Mouse (Mus musculus) kidney, embryonic 14.5 days (tissue): ENCODE results near the gene Ttc7. TPM values are rescaled to one million over a fixed set of nuclear protein-coding genes. Genes with fewer than 3 reads are reported as not detected.

Experiments
- ATAC-seq: fragments of 200-750 bp; cut with Nextera tagmentation; 2 replicates; pipeline ENCODE4 v1.8.0; 2017; ENCODE audit warnings: moderate number of reproducible peaks, mild to moderate bottlenecking, moderate TSS enrichment, moderate library complexity; ENCODE audit not compliant: low FRiP score, low TSS enrichment
- H3K27ac ChIP-seq: fragments of 300-500 bp; sonication (generic); 2 replicates; pipeline ENCODE4 v1.5.1; 2014; ENCODE audit warnings: low read depth, mild to moderate bottlenecking, low read length, moderate library complexity, mixed read lengths
- H3K27me3 ChIP-seq: fragments of 300-500 bp; sonication (generic); 2 replicates; pipeline ENCODE4 v1.6.1; 2014; ENCODE audit warnings: mild to moderate bottlenecking, low read length; ENCODE audit not compliant: control insufficient read depth, insufficient read depth
- H3K36me3 ChIP-seq: fragments of 300-500 bp; sonication (generic); 2 replicates; pipeline ENCODE4 v1.6.1; 2014; ENCODE audit warnings: low read length, mixed read lengths; ENCODE audit not compliant: control insufficient read depth, insufficient read depth
- H3K4me1 ChIP-seq: fragments of 300-500 bp; sonication (generic); 2 replicates; pipeline ENCODE4 v1.6.1; 2014; ENCODE audit warnings: low read length, mixed read lengths; ENCODE audit not compliant: control insufficient read depth, insufficient read depth
- H3K4me2 ChIP-seq: fragments of 300-500 bp; sonication (generic); replicated peaks from 2 replicates; pipeline ENCODE4 v1.6.1; 2014; ENCODE audit warnings: low read depth, mild to moderate bottlenecking, low read length
- H3K4me3 ChIP-seq: fragments of 300-500 bp; sonication (generic); 2 replicates; pipeline ENCODE4 v1.5.1; 2014; ENCODE audit warnings: mild to moderate bottlenecking, low read length
- H3K9ac ChIP-seq: fragments of 300-500 bp; sonication (generic); 2 replicates; pipeline ENCODE4 v1.6.1; 2014; ENCODE audit warnings: low read depth, mild to moderate bottlenecking, low read length, moderate library complexity
- H3K9me3 ChIP-seq: fragments of 300-500 bp; sonication (generic); 2 replicates; pipeline ENCODE4 v1.6.1; 2016; ENCODE audit warnings: low read length; ENCODE audit not compliant: control insufficient read depth
- WGBS: fragments of 180-500 bp; shearing (Covaris S2); extraction: QIAGEN DNeasy Blood & Tissue Kit; methylation state at CpG from one replicate; pipeline ENCODE4 v1.1.7; 2014; 5-methylcytosine and 5-hydroxymethylcytosine counted together
- polyA plus RNA-seq: library from polyadenylated mRNA; unstranded; fragments of >200 nt; fragmentation: Nextera tagmentation; extraction: Ambion mirVana; gene quantifications from 2 replicates; pipeline ENCODE4 v1.2.1, GENCODE M21; 2014

Gene Ttc7
- polyA plus RNA-seq, 1 experiment from 2014 or later, result 4.0 TPM

- peak overlapping the region; percentile 99 for H3K4me2 ChIP-seq
- no peaks in the 10 kb centered on the region for H3K9me3 ChIP-seq
- no peak overlapping the region for H3K27ac ChIP-seq
- H3K36me3 ChIP-seq, result no peaks in the 10 kb centered on the region
- H3K9ac ChIP-seq, result peak overlapping the region; percentile 78; the same call in 1 of the 2 replicates
- peak overlapping the region; percentile 76 for H3K4me3 ChIP-seq
- WGBS, result 6% methylated on average over 21 of the region's 21 CpGs
- peaks cover 8% of the 10 kb centered on the region for H3K27me3 ChIP-seq
- ATAC-seq, result no peak
- H3K4me1 ChIP-seq, result peaks cover 6% of the 10 kb centered on the region; the same call in 1 of the 2 replicates
These were observed 1.2 kb downstream of the Ttc7 start for GRCm38 (mm10) chr17:87283755-87284481.

- peaks cover 8% of the 10 kb centered on the region for H3K27me3 ChIP-seq
- H3K4me2 ChIP-seq, result no peak overlapping the region
- H3K27ac ChIP-seq, result no peak overlapping the region
- H3K9ac ChIP-seq, result no peak overlapping the region
- H3K9me3 ChIP-seq, result no peaks in the 10 kb centered on the region
- H3K4me1 ChIP-seq, result peaks cover 6% of the 10 kb centered on the region; the same call in 1 of the 2 replicates
- 62% methylated on average over 7 of the region's 7 CpGs for WGBS
- peak overlapping the region; percentile 5; the same call in 1 of the 2 replicates for H3K4me3 ChIP-seq
- ATAC-seq, result no peak
- no peaks in the 10 kb centered on the region for H3K36me3 ChIP-seq
These were observed 1.9 kb downstream of the Ttc7 start for GRCm38 (mm10) chr17:87284482-87285040.

- H3K36me3 ChIP-seq, result no peaks in the 10 kb centered on the region
- H3K27ac ChIP-seq, result no peak overlapping the region
- no peak overlapping the region for H3K9ac ChIP-seq
- 61% methylated on average over 23 of the region's 23 CpGs for WGBS
- no peak for ATAC-seq
- no peak overlapping the region for H3K4me2 ChIP-seq
- peaks cover 6% of the 10 kb centered on the region; the same call in 1 of the 2 replicates for H3K4me1 ChIP-seq
- H3K27me3 ChIP-seq, result peaks cover 8% of the 10 kb centered on the region
- H3K4me3 ChIP-seq, result no peak overlapping the region
- no peaks in the 10 kb centered on the region for H3K9me3 ChIP-seq
These were observed 3.2 kb downstream of the Ttc7 start for GRCm38 (mm10) chr17:87285731-87286465.

DNA sequence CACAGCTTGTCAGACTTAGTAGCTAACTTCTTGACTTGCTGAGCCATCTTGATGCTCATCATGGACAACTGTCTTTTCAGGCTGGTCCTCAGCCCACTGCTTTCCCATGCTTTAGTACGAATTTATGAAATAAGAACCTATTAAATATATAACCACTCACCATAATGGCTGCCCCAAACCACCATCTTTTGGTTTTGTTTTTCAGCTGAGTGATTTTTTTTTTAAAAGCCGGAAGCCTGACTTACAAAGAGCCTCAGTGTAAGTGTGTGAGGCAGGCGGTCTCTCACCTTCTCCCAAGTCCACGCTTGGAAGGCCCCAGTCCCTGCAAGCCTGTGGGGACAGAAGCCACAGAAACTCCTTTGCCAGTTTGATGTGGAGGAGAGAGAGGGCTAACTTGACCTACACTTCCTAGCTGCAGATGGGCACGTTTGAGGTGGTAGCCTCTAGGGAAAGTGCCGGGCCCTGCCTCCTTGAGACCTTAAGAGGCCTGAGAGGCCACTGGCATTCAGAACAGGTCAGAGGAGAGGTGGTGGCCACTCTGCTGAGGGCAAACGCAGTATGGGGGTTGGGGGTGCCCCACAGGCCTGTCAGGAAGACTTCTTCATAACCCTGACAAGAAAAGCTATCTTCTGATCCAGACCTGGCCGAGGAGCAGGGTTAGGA lies 3.9 kb downstream of the Ttc7 start:
- Histone ChIP-seq H3K4me3 (no peak overlapping the region), H3K36me3 (no peaks in the 10 kb centered on the region), H3K27ac (no peak overlapping the region), H3K9me3 (no peaks in the 10 kb centered on the region), H3K4me1 (peaks cover 2% of the 10 kb centered on the region; the same call in 1 of the 2 replicates), H3K4me2 (no peak overlapping the region), H3K27me3 (peaks cover 8% of the 10 kb centered on the region), H3K9ac (no peak overlapping the region)
- no peak for ATAC-seq
- WGBS, result 59% methylated on average over 8 of the region's 8 CpGs

DNA sequence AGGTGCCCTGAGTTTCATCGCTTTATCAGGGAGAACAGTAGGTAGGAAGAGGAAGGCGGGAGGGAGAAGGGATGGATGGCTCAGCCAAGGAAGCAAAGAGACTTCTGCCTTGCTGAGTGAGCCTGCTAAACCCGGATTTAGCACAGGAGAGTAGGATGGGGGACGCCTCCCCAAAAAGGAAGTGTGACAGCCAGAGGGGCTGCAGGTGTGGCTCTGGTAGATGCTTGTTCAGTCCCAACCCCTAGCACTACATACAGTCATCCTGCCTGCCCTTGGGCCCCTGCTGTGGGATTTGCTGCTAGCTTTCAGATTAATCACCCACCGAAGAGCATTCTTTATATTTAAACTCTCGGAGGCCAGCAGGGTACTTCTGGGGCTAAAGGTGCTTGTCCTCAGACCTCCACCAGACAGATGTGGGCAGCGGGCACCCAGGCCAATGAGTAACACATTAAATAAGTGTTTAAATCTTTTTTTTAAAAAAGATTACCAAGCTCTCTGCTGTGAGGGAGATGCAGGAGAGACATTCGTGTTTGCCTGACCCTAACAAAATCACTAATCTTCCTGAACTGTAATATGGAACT lies 4.6 kb downstream of the Ttc7 start:
- 72% methylated on average over 8 of the region's 8 CpGs for WGBS
- peaks cover 8% of the 10 kb centered on the region for H3K27me3 ChIP-seq
- H3K27ac ChIP-seq, result no peak overlapping the region

GRCm38 (mm10) chr17:87288131-87288530 lies 5.4 kb downstream of the Ttc7 start:
- Histone ChIP-seq H3K27me3 (peaks cover 8% of the 10 kb centered on the region), H3K4me2 (no peak overlapping the region), H3K4me3 (no peak overlapping the region), H3K4me1 (no peaks in the 10 kb centered on the region), H3K9me3 (no peaks in the 10 kb centered on the region), H3K36me3 (no peaks in the 10 kb centered on the region), H3K27ac (no peak overlapping the region), H3K9ac (no peak overlapping the region)
- WGBS, result 44% methylated on average over 12 of the region's 12 CpGs
- no peak for ATAC-seq

More for the DNA sequence above, 4.6 kb downstream of the Ttc7 start:
- H3K4me1 ChIP-seq, result no peaks in the 10 kb centered on the region
- no peaks in the 10 kb centered on the region for H3K9me3 ChIP-seq
- no peak for ATAC-seq
- no peaks in the 10 kb centered on the region for H3K36me3 ChIP-seq
- no peak overlapping the region for H3K4me3 ChIP-seq
- H3K4me2 ChIP-seq, result no peak overlapping the region
- H3K9ac ChIP-seq, result no peak overlapping the region

GRCm38 (mm10) chr17:87289367-87289766 lies 6.7 kb downstream of the Ttc7 start:
- no peak overlapping the region for H3K4me2 ChIP-seq
- H3K4me3 ChIP-seq, result no peak overlapping the region
- H3K27ac ChIP-seq, result no peak overlapping the region
- no peaks in the 10 kb centered on the region for H3K36me3 ChIP-seq
- H3K9me3 ChIP-seq, result no peaks in the 10 kb centered on the region
- H3K9ac ChIP-seq, result no peak overlapping the region
- no peak for ATAC-seq
- 65% methylated on average over 5 of the region's 5 CpGs for WGBS
- peaks cover 4% of the 10 kb centered on the region for H3K27me3 ChIP-seq
- no peaks in the 10 kb centered on the region for H3K4me1 ChIP-seq

DNA sequence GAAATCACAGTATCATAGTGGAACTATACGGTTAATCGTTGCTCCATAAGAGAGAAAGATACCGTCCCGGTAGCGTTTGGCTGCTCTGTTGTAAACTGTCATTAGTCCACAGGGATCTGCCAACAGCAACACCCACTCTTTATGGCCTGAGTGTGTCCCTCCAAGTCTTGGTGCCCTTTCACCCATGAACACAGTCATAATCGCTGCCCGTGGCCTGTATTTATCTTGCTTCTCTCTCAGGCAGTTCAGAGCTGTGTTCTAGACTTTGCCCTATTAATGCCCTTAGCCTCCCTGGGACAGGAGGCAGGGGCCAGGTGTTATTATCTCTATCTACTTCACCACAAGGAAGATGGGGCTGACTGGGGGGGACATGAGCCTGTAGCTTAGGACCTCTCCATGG lies 8.4 kb downstream of the Ttc7 start:
- H3K9me3 ChIP-seq, result no peaks in the 10 kb centered on the region
- no peak overlapping the region for H3K4me2 ChIP-seq
- H3K4me1 ChIP-seq, result no peaks in the 10 kb centered on the region
- no peak overlapping the region for H3K27ac ChIP-seq
- no peak for ATAC-seq
- H3K4me3 ChIP-seq, result no peak overlapping the region
- H3K36me3 ChIP-seq, result no peaks in the 10 kb centered on the region
- no peaks in the 10 kb centered on the region for H3K27me3 ChIP-seq
- 75% methylated on average over 7 of the region's 7 CpGs for WGBS
- no peak overlapping the region for H3K9ac ChIP-seq
